Mouse (Mus musculus) cerebellum, adult 2 months (tissue): Measurements from ENCODE around the gene Gm10428. TPM values are rescaled to one million over a fixed set of nuclear protein-coding genes. Genes with fewer than 3 reads are reported as not detected.
"Not testable (repeated sequence)": the region's sequence is repeated elsewhere in the genome, so short reads cannot be mapped to it uniquely, and the experiment has no call there.

Experiments
- DNase-seq, 2 experiments: peaks; one replicate each; pipeline ENCODE4 v3.0.0; 2021
- H3K27ac ChIP-seq: fragments of 200-500 bp; 2 replicates; pipeline ENCODE4 v1.5.1; 2012; ENCODE audit warnings: low read length, control low read depth, inconsistent platforms; ENCODE audit not compliant: insufficient read depth
- H3K27me3 ChIP-seq: fragments of 200-500 bp; 2 replicates; pipeline ENCODE4 v1.6.1; 2012; ENCODE audit warnings: inconsistent platforms, mild to moderate bottlenecking, low read length, moderate library complexity; ENCODE audit not compliant: control insufficient read depth, insufficient read depth
- H3K4me1 ChIP-seq: fragments of 200-500 bp; 2 replicates; pipeline ENCODE4 v1.6.1; 2011; ENCODE audit warnings: low read length; ENCODE audit not compliant: control insufficient read depth, insufficient read depth
- H3K4me3 ChIP-seq: fragments of 200-500 bp; replicated peaks from 2 replicates; pipeline ENCODE3; 2011; ENCODE audit warnings: mild to moderate bottlenecking, low read depth, low read length, control low read depth; ENCODE audit not compliant: insufficient read depth
- CTCF ChIP-seq: fragments of 200-500 bp; IDR thresholded peaks from 2 replicates; pipeline ENCODE4 v1.5.1; 2011; ENCODE audit warnings: low read depth, mild to moderate bottlenecking, control low read depth, low read length, moderate library complexity, borderline replicate concordance; ENCODE audit not compliant: insufficient read depth
- POLR2A ChIP-seq: fragments of 200-500 bp; IDR thresholded peaks from 2 replicates; pipeline ENCODE4 v1.6.1; 2011; ENCODE audit warnings: low read length, control low read depth, borderline replicate concordance; ENCODE audit not compliant: insufficient read depth
- WGBS: fragments of 180-500 bp; shearing (Covaris S2); methylation state at CpG from one replicate; pipeline ENCODE4 v1.1.7; 2018; 5-methylcytosine and 5-hydroxymethylcytosine counted together
- polyA plus RNA-seq: library from polyadenylated mRNA; depleted of rRNA; stranded (reverse); fragments of >200 nt; gene quantifications from 2 replicates; pipeline ENCODE4 v1.2.3, GENCODE M21; 2012

Gene Gm10428
- polyA plus RNA-seq, 1 experiment = not detected

DNA sequence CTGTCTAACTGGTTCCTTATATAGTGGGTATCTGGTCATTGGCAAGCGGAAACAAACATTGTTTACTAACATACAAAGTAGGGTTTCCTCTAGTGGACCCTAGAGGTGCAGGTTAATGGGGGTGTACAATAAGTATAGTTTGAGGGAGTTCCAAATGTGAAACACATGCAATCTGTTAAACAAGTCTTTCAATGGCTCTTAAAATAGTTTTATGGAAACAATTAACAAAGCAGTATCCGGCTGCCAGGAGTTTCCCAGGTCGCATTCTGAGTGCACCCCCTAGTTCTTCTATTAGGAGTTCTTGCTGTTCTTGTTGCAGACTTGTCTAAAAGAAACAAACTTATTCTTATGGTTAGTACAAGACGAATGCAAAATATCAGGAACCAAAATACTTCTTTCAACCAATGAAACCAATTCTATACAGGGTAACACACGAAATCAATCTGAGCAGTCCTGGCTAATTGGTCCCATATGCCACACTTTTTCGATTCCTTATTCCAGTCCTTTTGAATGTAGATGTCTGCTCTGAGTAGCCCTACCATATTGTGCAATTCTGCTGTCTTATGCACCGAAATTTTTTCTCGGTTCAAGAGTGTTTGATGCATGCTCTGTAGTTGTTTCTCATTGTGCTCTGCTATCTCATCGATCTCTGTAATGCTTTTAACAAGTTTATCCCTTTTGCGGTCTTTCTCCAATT is 10.5 kb upstream of the Gm10428 start:
- no peak for DNase-seq
- H3K27me3 ChIP-seq = no peaks in the 10 kb centered on the region
- H3K4me1 ChIP-seq = no peaks in the 10 kb centered on the region
- TF ChIP-seq POLR2A (no peak), CTCF (no peak)
- WGBS = 85% methylated on average over 10 of the region's 10 CpGs
- H3K4me3 ChIP-seq = no peak overlapping the region
- no peak overlapping the region for H3K27ac ChIP-seq

DNA sequence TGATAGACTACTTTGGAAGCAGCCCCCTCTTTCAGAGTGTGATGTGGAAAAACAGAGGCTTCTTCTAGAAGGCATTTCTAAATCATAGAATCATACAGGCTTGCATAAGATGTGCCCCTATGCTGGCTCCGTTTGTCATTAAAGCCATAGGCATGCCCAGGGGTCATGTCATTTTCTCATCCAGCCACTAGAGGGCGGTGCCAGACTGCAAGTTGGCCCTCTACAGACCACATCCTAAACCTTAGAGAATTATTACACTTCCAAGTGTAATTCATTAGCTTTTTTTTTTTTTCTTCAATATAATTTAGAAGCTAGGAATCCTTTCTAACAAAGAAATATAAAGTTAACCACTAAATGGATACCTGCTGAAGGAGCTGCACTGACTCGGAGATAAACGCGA is 8.8 kb upstream of the Gm10428 start:
- no peak overlapping the region for H3K4me3 ChIP-seq
- peak; percentile 89 for TF ChIP-seq CTCF
- TF ChIP-seq POLR2A = no peak
- 52% methylated on average over 5 of the region's 5 CpGs for WGBS
- H3K4me1 ChIP-seq = no peaks in the 10 kb centered on the region
- no peaks in the 10 kb centered on the region for H3K27me3 ChIP-seq
- H3K27ac ChIP-seq = no peak overlapping the region
- peak; percentile 62 to 73 for DNase-seq

DNA sequence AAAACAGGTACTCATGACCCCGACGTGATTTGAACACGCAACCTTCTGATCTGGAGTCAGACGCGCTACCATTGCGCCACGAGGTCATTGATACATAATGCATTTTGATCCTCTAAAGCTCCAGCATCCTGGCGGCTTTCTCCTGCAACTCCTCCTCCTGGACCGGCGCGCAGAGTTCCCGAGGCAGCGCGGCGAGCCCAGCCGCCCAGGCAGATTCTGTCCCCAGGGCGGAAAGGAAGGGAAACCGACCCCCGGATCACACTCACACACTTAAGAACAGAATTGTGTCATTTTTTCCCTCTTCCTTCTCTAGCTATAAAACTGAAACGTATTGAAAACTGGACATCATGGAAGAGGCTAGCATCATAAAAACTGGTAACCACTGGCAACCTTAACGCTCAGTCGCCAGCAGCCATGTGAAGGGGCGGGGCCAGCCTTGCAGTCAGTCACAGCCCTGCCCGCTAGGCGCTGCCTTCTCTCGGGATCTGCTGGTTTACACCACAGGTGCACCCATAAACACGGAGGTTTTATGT is 6.8 kb upstream of the Gm10428 start:
- WGBS = under 1% methylated on average over 27 of the region's 27 CpGs
- no peak for TF ChIP-seq POLR2A
- peak; percentile 33; the same call in 1 of the 2 replicates for TF ChIP-seq CTCF
- 0 out of 2 replicates have a peak overlapping the region, but pooled peaks have one; percentile 22 for H3K27ac ChIP-seq
- no peaks in the 10 kb centered on the region for H3K27me3 ChIP-seq
- DNase-seq = peak; percentile 81 to 90
- H3K4me3 ChIP-seq = peak overlapping the region; percentile 88
- no peaks in the 10 kb centered on the region for H3K4me1 ChIP-seq

DNA sequence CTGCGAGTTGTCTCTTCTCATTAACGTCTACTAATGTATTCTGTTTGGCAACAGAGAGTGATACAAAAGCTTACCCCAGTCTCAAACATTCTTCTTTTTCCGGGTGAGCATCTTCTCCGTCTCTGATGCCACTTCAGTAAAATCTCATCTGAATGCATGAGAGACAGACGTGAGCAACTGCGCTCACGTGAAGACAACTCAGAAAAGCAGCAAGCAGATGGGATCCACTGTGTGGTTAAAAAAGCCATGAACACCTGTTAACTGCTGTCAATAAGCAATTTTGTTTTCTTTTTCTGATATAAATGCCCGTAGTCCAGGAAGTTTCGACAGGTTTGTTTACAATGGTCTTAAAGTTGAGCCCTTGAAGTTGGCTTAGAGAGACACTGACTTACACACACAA is 5.7 kb upstream of the Gm10428 start:
- no peak for DNase-seq
- H3K4me1 ChIP-seq = no peaks in the 10 kb centered on the region
- H3K27me3 ChIP-seq = no peaks in the 10 kb centered on the region
- H3K4me3 ChIP-seq = no peak overlapping the region
- 72% methylated on average over 9 of the region's 9 CpGs for WGBS
- no peak for TF ChIP-seq CTCF
- TF ChIP-seq POLR2A = no peak
- no peak overlapping the region for H3K27ac ChIP-seq

DNA sequence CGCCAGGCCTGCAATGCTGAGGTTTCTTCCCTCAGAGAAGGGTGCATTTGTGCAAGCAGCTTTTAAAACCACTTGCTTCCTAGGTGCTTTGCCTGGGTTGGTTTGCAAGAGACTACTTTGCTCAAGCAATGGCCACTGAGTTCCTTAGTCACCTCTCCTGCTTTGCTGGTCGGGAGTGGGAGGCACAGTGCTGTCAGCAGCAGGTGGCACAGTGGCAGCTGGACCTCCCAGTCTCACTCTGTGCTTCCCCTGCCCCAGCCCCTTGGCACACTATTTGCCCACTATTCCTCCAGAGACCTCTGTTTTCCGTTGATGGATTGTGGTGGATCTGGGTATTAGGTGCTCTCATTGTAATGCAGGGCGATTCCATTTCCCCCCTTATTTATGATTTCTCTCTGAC is 4.8 kb upstream of the Gm10428 start:
- no peak for DNase-seq
- Histone ChIP-seq H3K27me3 (no peaks in the 10 kb centered on the region), H3K27ac (no peak overlapping the region), H3K4me1 (no peaks in the 10 kb centered on the region), H3K4me3 (no peak overlapping the region)
- WGBS = 71% methylated on average over 4 of the region's 4 CpGs
- TF ChIP-seq POLR2A (no peak), CTCF (no peak)

DNA sequence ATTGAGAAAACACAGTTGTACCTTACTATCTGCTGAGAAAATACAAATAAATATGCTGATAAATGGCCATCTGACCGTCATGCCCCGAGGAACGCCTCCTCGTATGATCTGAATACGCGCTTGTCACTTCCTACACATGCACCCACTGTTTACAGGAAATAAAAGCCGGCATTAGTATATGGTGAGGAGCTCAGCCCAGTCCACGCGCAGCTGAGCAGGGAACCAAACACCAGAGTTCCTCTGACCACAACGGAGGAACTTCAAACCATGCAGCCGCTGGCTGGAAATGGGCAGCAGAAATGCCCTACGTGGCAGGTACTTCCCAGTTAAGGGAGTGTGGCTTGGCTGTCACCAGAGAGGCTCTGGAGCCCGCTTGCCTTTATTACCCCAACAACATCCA is 3.5 kb upstream of the Gm10428 start:
- DNase-seq, H3K4me1 ChIP-seq, H3K4me3 ChIP-seq, H3K27ac ChIP-seq, H3K27me3 ChIP-seq: not testable (repeated sequence)
- WGBS = 91% methylated on average over 13 of the region's 13 CpGs

DNA sequence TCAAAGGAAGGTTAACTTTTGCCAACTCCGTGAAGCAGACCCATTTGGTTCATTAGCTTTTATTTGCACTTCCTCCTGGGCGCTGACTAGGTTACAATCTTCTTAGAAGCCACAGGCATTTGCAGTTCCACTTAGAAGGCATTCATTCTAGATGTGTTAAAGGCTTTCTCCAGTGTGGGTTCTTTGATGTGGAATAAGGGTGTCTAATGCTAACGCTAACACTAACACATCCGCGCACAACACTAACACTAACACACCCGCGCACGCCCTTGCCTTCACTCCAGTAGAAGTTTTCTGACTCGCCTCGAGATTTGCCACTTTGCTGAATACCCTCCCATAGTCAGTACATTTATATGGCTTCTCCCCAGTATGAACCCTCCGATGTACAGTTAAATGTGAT is 709 bp upstream of the Gm10428 start:
- TF ChIP-seq POLR2A (no peak), CTCF (no peak)
- no peak overlapping the region for H3K27ac ChIP-seq
- 87% methylated on average over 11 of the region's 11 CpGs for WGBS
- H3K27me3 ChIP-seq = no peaks in the 10 kb centered on the region
- no peak overlapping the region for H3K4me3 ChIP-seq
- no peak for DNase-seq
- H3K4me1 ChIP-seq = no peaks in the 10 kb centered on the region

DNA sequence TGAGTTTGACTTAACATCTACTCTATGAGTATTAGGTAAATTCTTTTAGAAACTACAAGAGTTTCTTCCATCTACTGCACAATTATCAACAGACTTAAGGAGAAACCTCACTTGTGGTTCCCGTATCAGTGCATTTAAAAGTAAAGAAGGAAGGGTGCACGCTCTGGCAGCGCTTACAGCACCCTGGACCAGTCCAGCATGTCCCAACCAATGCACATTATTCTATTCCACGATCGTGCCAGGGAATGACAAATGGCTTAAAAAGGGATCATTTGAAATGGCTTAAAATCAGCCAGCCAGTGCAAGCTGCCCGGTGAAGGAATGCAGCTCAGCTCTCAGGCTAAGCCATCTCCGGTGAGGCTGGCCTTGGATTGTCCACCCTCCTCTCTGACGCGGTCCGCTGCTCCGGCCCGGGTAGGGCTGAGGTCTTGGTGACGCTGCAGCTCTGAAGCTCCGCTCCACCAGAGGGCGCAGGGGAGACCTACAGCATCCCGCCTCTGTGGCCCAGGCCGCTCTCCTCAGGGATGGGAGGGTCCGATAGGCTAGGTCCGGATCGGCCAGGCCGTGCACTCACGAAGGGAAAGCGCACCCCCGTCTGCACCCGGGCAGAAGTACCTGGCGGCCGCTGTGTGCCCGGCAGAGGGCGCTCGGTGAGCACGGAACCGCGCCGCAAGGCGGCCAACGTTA is 3.7 kb downstream of the Gm10428 start:
- H3K27ac ChIP-seq = no peak overlapping the region

DNA sequence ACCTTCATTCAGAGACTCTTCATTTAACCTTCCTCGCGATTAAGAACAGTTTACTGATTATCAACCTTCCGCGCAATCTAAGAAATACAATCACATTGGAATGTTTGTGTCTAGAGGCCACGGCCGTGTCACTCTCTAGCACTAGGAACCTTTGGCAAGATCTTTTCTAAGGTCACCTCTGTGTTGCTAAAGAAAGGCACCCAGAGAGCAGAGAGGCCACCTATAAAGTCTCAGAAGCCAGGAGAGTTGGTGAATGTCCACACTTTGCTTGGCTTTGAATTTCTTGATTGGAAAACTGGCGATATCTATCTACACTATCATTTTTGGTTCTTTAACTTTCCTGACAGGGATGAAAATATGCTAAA is 4.2 kb downstream of the Gm10428 start:
- no peak overlapping the region for H3K27ac ChIP-seq
- H3K4me1 ChIP-seq = no peaks in the 10 kb centered on the region
- 5% methylated on average over 7 of the region's 7 CpGs for WGBS
- H3K4me3 ChIP-seq = no peak overlapping the region
- TF ChIP-seq POLR2A (no peak), CTCF (no peak)
- DNase-seq = no peak
- no peaks in the 10 kb centered on the region for H3K27me3 ChIP-seq

More for the DNA sequence above, 3.7 kb downstream of the Gm10428 start:
- Histone ChIP-seq H3K27me3 (no peaks in the 10 kb centered on the region), H3K4me1 (no peaks in the 10 kb centered on the region), H3K4me3 (peak overlapping the region; percentile 29)
- peak; percentile 98 for DNase-seq
- 4% methylated on average over 36 of the region's 36 CpGs for WGBS
- TF ChIP-seq CTCF (peak; percentile 84), POLR2A (peak; percentile 30; the same call in 1 of the 2 replicates)
